Mouse (Mus musculus): Measurements from ENCODE around the gene Plekhg3.

The Plekhg3 gene
- long read RNA-seq, experiment 1, partial matches to known transcripts = 0 of 1 reads
- long read RNA-seq, experiment 1, other reads (novel, unspliced or antisense) = 1 of 1 reads
- long read RNA-seq, experiment 2, partial matches to known transcripts = 0 of 2 reads
- long read RNA-seq, experiment 2, other reads (novel, unspliced or antisense) = 2 of 2 reads

GRCm38 (mm10) chr12:76530580-76531139 is at the start of gene Plekhg3:
Plekhg3 (plus strand) TSS chr12:76530891.
- intact Hi-C loops (cut with DNase I) = no loop called here

- intact Hi-C loops (cut with DNase I) = no loop called here
Observed at GRCm38 (mm10) chr12:76482446-76482845, 48.2 kb upstream of the Plekhg3 start.

GRCm38 (mm10) chr12:76482948-76483347 is 47.7 kb upstream of the Plekhg3 start:
- intact Hi-C loops (cut with DNase I) = no loop called here

GRCm38 (mm10) chr12:76484881-76485280 is 45.8 kb upstream of the Plekhg3 start:
- intact Hi-C loops (cut with DNase I) = no loop called here

- intact Hi-C loops (cut with DNase I) = no loop called here
Observed at GRCm38 (mm10) chr12:76485381-76485780, 45.3 kb upstream of the Plekhg3 start.

- intact Hi-C loops (cut with DNase I) = no loop called here
Observed at GRCm38 (mm10) chr12:76486943-76487342, 43.7 kb upstream of the Plekhg3 start.

GRCm38 (mm10) chr12:76490798-76491197 is 39.9 kb upstream of the Plekhg3 start:
- intact Hi-C loops (cut with DNase I) = no loop called here

GRCm38 (mm10) chr12:76493462-76493861 is 37.2 kb upstream of the Plekhg3 start:
- intact Hi-C loops (cut with DNase I) = no loop called here

- intact Hi-C loops (cut with DNase I) = loop anchor here (2.0 kb wide), 1 partner anchor 101 kb away; no protein-coding TSS in a partner anchor
Observed at GRCm38 (mm10) chr12:76495381-76495780, 35.3 kb upstream of the Plekhg3 start.

- intact Hi-C loops (cut with DNase I) = no loop called here
Observed at GRCm38 (mm10) chr12:76496324-76496723, 34.4 kb upstream of the Plekhg3 start.

GRCm38 (mm10) chr12:76499276-76499675 is 31.4 kb upstream of the Plekhg3 start:
- intact Hi-C loops (cut with DNase I) = no loop called here

GRCm38 (mm10) chr12:76500055-76500454 is 30.6 kb upstream of the Plekhg3 start:
- intact Hi-C loops (cut with DNase I) = no loop called here

GRCm38 (mm10) chr12:76500896-76501295 is 29.8 kb upstream of the Plekhg3 start:
- intact Hi-C loops (cut with DNase I) = no loop called here

GRCm38 (mm10) chr12:76502981-76503380 is 27.7 kb upstream of the Plekhg3 start:
- intact Hi-C loops (cut with DNase I) = no loop called here

- intact Hi-C loops (cut with DNase I) = no loop called here
Observed at GRCm38 (mm10) chr12:76506522-76506921, 24.2 kb upstream of the Plekhg3 start.

- intact Hi-C loops (cut with DNase I) = no loop called here
Observed at GRCm38 (mm10) chr12:76507791-76508190, 22.9 kb upstream of the Plekhg3 start.

- intact Hi-C loops (cut with DNase I) = no loop called here
Observed at GRCm38 (mm10) chr12:76508909-76509440, 21.7 kb upstream of the Plekhg3 start.

GRCm38 (mm10) chr12:76512731-76513130 is 18.0 kb upstream of the Plekhg3 start:
- intact Hi-C loops (cut with DNase I) = no loop called here

- intact Hi-C loops (cut with DNase I) = no loop called here
Observed at GRCm38 (mm10) chr12:76514842-76515241, 15.8 kb upstream of the Plekhg3 start.

- intact Hi-C loops (cut with DNase I) = no loop called here
Observed at GRCm38 (mm10) chr12:76518000-76518399, 12.7 kb upstream of the Plekhg3 start.

- intact Hi-C loops (cut with DNase I) = no loop called here
Observed at GRCm38 (mm10) chr12:76518909-76519842, 11.5 kb upstream of the Plekhg3 start.

- intact Hi-C loops (cut with DNase I) = no loop called here
Observed at GRCm38 (mm10) chr12:76523654-76524053, 7.0 kb upstream of the Plekhg3 start.
